Mouse (Mus musculus) liver, postnatal 0 days (tissue): ENCODE data around the gene Arl16.

Source experiments
- CTCF ChIP-seq: sonication (generic); IDR thresholded peaks from 2 replicates; pipeline ENCODE4 v1.5.1; 2016; ENCODE audit warnings: antibody characterized with exemption, low read depth
- EP300 ChIP-seq: IDR thresholded peaks from 2 replicates; pipeline ENCODE4 v1.6.1; 2016; ENCODE audit warnings: antibody characterized with exemption, low read depth, mild to moderate bottlenecking

DNA sequence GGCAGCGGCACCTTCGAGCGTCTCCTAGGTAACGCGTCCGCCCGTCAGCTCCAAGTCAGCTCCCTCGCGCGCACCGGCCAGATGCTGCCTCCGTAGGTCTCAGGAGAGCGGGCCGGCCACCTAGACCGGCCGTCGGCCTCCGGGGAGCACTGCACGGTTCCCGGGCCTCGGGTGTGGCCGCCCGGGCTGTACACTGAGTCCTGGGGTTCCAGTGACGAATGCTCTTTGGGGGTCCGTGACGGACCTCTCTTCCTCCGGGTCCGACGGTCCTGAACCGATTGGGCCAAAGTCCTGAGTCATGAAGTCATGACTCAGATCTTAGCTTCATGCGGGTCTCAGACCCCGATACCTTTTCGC is 307 bp upstream of the Arl16 start:
- no peak for TF ChIP-seq CTCF
- TF ChIP-seq EP300, result no peak
